Mouse (Mus musculus): ENCODE results near the gene Mcemp1. TPM values are rescaled to one million over a fixed set of nuclear protein-coding genes. Genes with fewer than 3 reads are reported as not detected.

The Mcemp1 gene
- polyA plus RNA-seq, 1 experiment from 2014 or later, result 0.17 TPM

DNA sequence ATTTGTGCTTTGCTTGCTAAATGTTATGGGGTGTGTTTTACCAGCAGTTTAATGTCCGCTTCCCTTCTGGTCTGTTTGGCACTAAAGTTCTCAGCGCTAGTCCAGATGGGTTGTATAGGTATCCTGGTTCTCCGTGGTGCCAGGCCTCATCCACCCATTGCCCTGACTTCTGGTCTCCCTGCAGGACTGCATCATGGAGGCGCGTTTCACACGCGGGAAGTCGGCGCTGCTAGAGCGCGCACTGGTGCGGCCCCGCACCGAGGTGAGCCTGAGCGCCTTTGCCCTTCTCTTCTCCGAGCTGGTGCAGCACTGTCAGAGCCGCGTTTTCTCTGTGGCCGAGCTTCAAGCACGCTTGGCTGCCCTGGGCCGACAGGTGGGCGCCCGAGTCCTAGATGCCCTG lies 13.3 kb downstream of the Mcemp1 start:
- WGBS, result 96% methylated on average over 23 of the region's 23 CpGs
- H3K4me1 ChIP-seq (replicated peaks), result peaks cover 18% of the 10 kb centered on the region
- no peaks in the 10 kb centered on the region for H3K27me3 ChIP-seq (ENCODE audit: insufficient read depth, poor library complexity, severe bottlenecking)
- peaks cover 46% of the 10 kb centered on the region for H3K36me3 ChIP-seq
- peaks cover 5% of the 10 kb centered on the region; the same call in 1 of the 2 replicates for H3K9me3 ChIP-seq
- no peak overlapping the region for H3K4me3 ChIP-seq
- DNase-seq (ENCODE audit: low spot score), result no peak
- no peak overlapping the region for H3K27ac ChIP-seq

DNA sequence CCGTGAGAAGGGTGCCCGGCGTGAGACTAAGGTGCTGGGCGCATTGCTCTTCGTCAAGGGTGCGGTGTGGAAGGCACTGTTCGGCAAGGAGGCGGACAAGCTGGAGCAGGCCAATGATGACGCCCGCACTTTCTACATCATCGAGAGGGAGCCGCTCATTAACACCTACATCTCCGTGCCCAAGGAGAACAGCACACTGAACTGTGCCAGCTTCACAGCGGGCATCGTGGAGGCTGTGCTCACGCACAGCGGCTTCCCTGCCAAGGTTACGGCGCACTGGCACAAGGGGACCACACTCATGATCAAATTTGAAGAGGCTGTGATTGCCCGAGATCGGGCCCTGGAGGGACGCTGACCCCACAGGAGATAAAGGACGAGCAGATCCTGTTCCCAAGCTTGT lies 13.7 kb downstream of the Mcemp1 start:
- 97% methylated on average over 23 of the region's 23 CpGs for WGBS

GRCm38 (mm10) chr8:3679656-3680055 lies 14.1 kb downstream of the Mcemp1 start:
- Histone ChIP-seq H3K27me3 (ENCODE audit: insufficient read depth, poor library complexity, severe bottlenecking) (no peaks in the 10 kb centered on the region), H3K36me3 (peaks cover 46% of the 10 kb centered on the region), H3K4me3 (no peak overlapping the region), H3K27ac (no peak overlapping the region), H3K9me3 (peaks cover 5% of the 10 kb centered on the region; the same call in 1 of the 2 replicates), H3K4me1 (replicated peaks) (peaks cover 18% of the 10 kb centered on the region)
- 95% methylated on average over 5 of the region's 5 CpGs for WGBS
- no peak for DNase-seq (ENCODE audit: low spot score)

More for the DNA sequence above, 13.7 kb downstream of the Mcemp1 start:
- H3K9me3 ChIP-seq, result peaks cover 5% of the 10 kb centered on the region; the same call in 1 of the 2 replicates
- no peak overlapping the region for H3K4me3 ChIP-seq
- H3K27me3 ChIP-seq (ENCODE audit: insufficient read depth, poor library complexity, severe bottlenecking), result no peaks in the 10 kb centered on the region
- H3K27ac ChIP-seq, result no peak overlapping the region
- H3K4me1 ChIP-seq (replicated peaks), result peaks cover 18% of the 10 kb centered on the region
- no peak for DNase-seq (ENCODE audit: low spot score)
- peaks cover 46% of the 10 kb centered on the region for H3K36me3 ChIP-seq

DNA sequence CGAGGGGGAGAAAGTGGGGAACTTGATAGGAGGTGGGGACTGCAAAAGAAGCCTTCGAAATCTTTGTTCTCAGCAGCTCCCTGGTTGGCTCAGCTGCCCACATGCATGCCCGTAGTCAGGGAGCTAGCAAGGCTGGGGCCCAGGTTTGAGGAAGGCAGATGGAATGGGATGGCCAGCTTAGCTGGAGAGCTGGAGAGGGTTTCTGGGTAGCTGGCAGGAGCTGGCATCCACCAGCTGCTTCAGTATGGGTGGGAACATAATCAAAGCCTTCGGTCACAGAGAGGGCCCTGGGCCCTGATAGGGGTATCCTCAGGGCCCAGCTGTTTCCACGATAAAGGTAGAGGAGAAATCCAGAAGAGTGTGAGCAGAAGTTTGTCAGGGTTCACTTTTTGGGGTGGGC lies 16.9 kb downstream of the Mcemp1 start:
- peaks cover 5% of the 10 kb centered on the region; the same call in 1 of the 2 replicates for H3K9me3 ChIP-seq
- H3K4me3 ChIP-seq, result no peak overlapping the region
- no peak for DNase-seq (ENCODE audit: low spot score)
- no peaks in the 10 kb centered on the region for H3K27me3 ChIP-seq (ENCODE audit: insufficient read depth, poor library complexity, severe bottlenecking)
- 95% methylated on average over 5 of the region's 5 CpGs for WGBS
- H3K27ac ChIP-seq, result no peak overlapping the region
- H3K36me3 ChIP-seq, result peaks cover 46% of the 10 kb centered on the region
- H3K4me1 ChIP-seq (replicated peaks), result peaks cover 13% of the 10 kb centered on the region

DNA sequence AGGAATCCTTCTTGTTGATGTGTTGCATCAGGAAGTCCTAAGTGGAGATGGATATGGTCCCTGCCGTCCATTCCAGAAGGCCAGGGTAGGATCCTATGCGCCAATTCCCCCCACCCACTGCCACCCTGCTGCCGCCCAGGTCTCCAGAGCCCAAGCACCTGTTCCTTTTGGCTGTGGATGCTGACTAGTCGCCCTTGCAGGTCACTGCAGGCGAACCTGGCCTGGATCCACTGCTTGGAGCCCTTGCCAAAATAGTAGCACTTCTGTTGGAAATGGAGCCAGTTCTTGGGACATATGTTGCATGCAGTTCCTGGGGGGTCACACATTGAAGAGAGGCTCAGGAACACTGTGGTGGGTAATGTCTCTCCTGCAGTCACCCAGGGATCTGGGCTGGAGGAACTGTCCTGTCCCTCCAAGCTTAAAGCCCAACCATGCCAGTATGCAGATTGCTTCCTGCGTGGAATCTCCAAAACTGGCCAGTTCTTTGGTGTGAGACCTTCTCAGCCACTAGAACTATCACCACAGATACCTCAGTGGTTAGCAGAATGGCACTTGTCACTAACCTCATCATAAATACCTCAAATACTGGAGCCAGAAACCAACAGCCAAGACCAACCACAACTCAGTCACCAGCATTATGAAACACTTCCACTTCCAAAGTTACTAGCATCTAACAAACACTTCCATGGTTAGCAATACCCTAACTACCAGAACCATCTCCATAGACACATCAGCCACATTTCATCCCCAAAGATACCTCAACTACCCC lies 18.0 kb downstream of the Mcemp1 start:
- Histone ChIP-seq H3K27ac (no peak overlapping the region), H3K9me3 (peaks cover 5% of the 10 kb centered on the region; the same call in 1 of the 2 replicates), H3K27me3 (ENCODE audit: insufficient read depth, poor library complexity, severe bottlenecking) (no peaks in the 10 kb centered on the region), H3K4me3 (no peak overlapping the region), H3K36me3 (peaks cover 44% of the 10 kb centered on the region), H3K4me1 (replicated peaks) (0 out of 2 replicates have a peak, but pooled peaks cover 5% of the 10 kb centered on the region)
- DNase-seq (ENCODE audit: low spot score), result no peak
- WGBS, result 81% methylated on average over 6 of the region's 6 CpGs

DNA sequence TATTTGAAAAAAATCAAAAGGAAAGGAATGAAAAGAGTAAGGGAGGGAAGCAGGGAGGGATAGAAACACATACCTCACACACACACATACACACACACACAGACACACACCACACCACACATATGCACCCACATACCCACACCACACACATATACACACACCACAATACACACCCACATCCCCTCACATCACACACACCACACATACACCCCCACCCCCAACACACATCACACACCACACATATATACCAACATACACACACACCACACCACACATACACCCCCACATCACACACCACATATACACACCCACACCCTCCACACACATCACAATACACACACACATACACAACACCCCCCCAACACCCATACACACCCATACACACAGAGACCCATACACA lies 19.0 kb downstream of the Mcemp1 start:
- H3K4me3 ChIP-seq, result no peak overlapping the region
- no peaks in the 10 kb centered on the region for H3K4me1 ChIP-seq (replicated peaks)
- no peaks in the 10 kb centered on the region; the same call in 1 of the 2 replicates for H3K9me3 ChIP-seq
- no peaks in the 10 kb centered on the region for H3K27me3 ChIP-seq (ENCODE audit: insufficient read depth, poor library complexity, severe bottlenecking)
- no peak overlapping the region for H3K27ac ChIP-seq
- H3K36me3 ChIP-seq, result peaks cover 34% of the 10 kb centered on the region
- no peak for DNase-seq (ENCODE audit: low spot score)

GRCm38 (mm10) chr8:3685422-3685821 lies 19.9 kb downstream of the Mcemp1 start:
- Histone ChIP-seq H3K27me3 (ENCODE audit: insufficient read depth, poor library complexity, severe bottlenecking) (no peaks in the 10 kb centered on the region), H3K9me3 (no peaks in the 10 kb centered on the region; the same call in 1 of the 2 replicates), H3K36me3 (peaks cover 25% of the 10 kb centered on the region), H3K4me1 (replicated peaks) (no peaks in the 10 kb centered on the region), H3K4me3 (no peak overlapping the region), H3K27ac (no peak overlapping the region)
- no peak for DNase-seq (ENCODE audit: low spot score)
- 73% methylated on average over 5 of the region's 5 CpGs for WGBS

GRCm38 (mm10) chr8:3687537-3687936 lies 22.0 kb downstream of the Mcemp1 start:
- H3K27ac ChIP-seq, result no peak overlapping the region
- H3K27me3 ChIP-seq (ENCODE audit: insufficient read depth, poor library complexity, severe bottlenecking), result no peaks in the 10 kb centered on the region
- H3K4me1 ChIP-seq (replicated peaks), result no peaks in the 10 kb centered on the region
- H3K9me3 ChIP-seq, result no peaks in the 10 kb centered on the region; the same call in 1 of the 2 replicates
- peaks cover 5% of the 10 kb centered on the region for H3K36me3 ChIP-seq
- DNase-seq (ENCODE audit: low spot score), result no peak
- 83% methylated on average over 6 of the region's 6 CpGs for WGBS
- H3K4me3 ChIP-seq, result no peak overlapping the region

DNA sequence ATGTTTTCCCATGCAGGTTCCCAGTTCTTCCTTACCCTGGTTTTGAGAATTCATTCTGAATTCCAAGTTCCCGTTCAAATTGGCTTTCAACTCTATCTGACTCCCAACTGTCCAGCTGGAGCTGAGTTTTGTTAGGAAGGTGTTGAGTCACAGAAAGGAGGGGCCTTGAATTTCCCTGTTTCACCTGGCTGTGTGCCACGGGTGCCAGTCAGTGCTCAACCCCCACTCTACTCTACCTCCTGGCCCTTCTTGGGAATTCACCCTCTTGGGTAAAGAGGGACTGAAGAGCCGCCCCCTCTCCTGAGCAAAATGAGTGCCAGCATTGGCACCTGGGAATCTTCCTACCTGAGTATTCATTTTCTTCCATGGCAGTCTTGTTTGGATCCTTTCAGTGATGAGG lies 25.2 kb downstream of the Mcemp1 start:
- H3K27me3 ChIP-seq (ENCODE audit: insufficient read depth, poor library complexity, severe bottlenecking), result no peaks in the 10 kb centered on the region
- DNase-seq (ENCODE audit: low spot score), result no peak
- WGBS, result 81% methylated on average over 3 of the region's 3 CpGs
- no peak overlapping the region for H3K4me3 ChIP-seq
- H3K9me3 ChIP-seq, result no peaks in the 10 kb centered on the region; the same call in 1 of the 2 replicates
- no peaks in the 10 kb centered on the region for H3K36me3 ChIP-seq
- no peak overlapping the region for H3K27ac ChIP-seq
- no peaks in the 10 kb centered on the region for H3K4me1 ChIP-seq (replicated peaks)

- Histone ChIP-seq H3K27me3 (ENCODE audit: insufficient read depth, poor library complexity, severe bottlenecking) (no peaks in the 10 kb centered on the region), H3K9me3 (peaks cover 1% of the 10 kb centered on the region; the same call in 1 of the 2 replicates), H3K27ac (no peak within 1 kb of the TSS), H3K36me3 (no peaks in the 10 kb centered on the region), H3K4me1 (replicated peaks) (no peaks in the 10 kb centered on the region), H3K4me3 (no peak within 1 kb of the TSS)
- no peak for DNase-seq (ENCODE audit: low spot score)
- 87% methylated on average over 3 of the region's 3 CpGs for WGBS
Observed at GRCm38 (mm10) chr8:3694121-3694520, 28.6 kb downstream of the Mcemp1 start, which contains the start of gene Fcer2a. Fcer2a (minus strand) TSS chr8:3694175.

GRCm38 (mm10) chr8:3701491-3701890 lies 35.9 kb downstream of the Mcemp1 start:
- peaks cover 5% of the 10 kb centered on the region; the same call in 1 of the 2 replicates for H3K9me3 ChIP-seq
- no peaks in the 10 kb centered on the region for H3K27me3 ChIP-seq (ENCODE audit: insufficient read depth, poor library complexity, severe bottlenecking)
- no peaks in the 10 kb centered on the region for H3K36me3 ChIP-seq
- H3K27ac ChIP-seq, result no peak overlapping the region
- H3K4me1 ChIP-seq (replicated peaks), result no peaks in the 10 kb centered on the region
- no peak for DNase-seq (ENCODE audit: low spot score)
- H3K4me3 ChIP-seq, result no peak overlapping the region
- WGBS, result 87% methylated on average over 1 of the region's 1 CpGs

GRCm38 (mm10) chr8:3705711-3706110 lies 40.2 kb downstream of the Mcemp1 start:
- Histone ChIP-seq H3K9me3 (no peaks in the 10 kb centered on the region), H3K4me3 (no peak overlapping the region), H3K27ac (no peak overlapping the region), H3K4me1 (replicated peaks) (no peaks in the 10 kb centered on the region), H3K36me3 (no peaks in the 10 kb centered on the region), H3K27me3 (ENCODE audit: insufficient read depth, poor library complexity, severe bottlenecking) (no peaks in the 10 kb centered on the region)
- DNase-seq (ENCODE audit: low spot score), result peak; percentile 10
- WGBS, result 52% methylated on average over 4 of the region's 4 CpGs

GRCm38 (mm10) chr8:3707611-3708010 lies 42.1 kb downstream of the Mcemp1 start:
- Histone ChIP-seq H3K9me3 (no peaks in the 10 kb centered on the region), H3K27me3 (ENCODE audit: insufficient read depth, poor library complexity, severe bottlenecking) (no peaks in the 10 kb centered on the region), H3K36me3 (no peaks in the 10 kb centered on the region), H3K27ac (no peak overlapping the region), H3K4me3 (no peak overlapping the region), H3K4me1 (replicated peaks) (no peaks in the 10 kb centered on the region)
- no peak for DNase-seq (ENCODE audit: low spot score)
- WGBS, result 66% methylated on average over 7 of the region's 7 CpGs
